Mouse (Mus musculus): Measurements from ENCODE around the gene Plcb3.

- no peak for TF ChIP-seq POLR2A (IDR thresholded peaks at IDR 0.05; ENCODE audit: control insufficient read depth, extremely low read depth, insufficient read depth, low read length, poor library complexity)
- TF ChIP-seq CTCF (IDR thresholded peaks at IDR 0.05; ENCODE audit: borderline replicate concordance, control insufficient read depth, extremely low read depth, insufficient read depth, low read length, poor library complexity), result no peak
Measured at GRCm38 (mm10) chr19:6948186-6948585, 28.1 kb downstream of the Plcb3 start.

All from thymus, adult 2 months (tissue).